Mouse (Mus musculus) olfactory bulb, adult 2 months (tissue): ENCODE data around the gene Naa10. TPM values are rescaled to one million over a fixed set of nuclear protein-coding genes. Genes with fewer than 3 reads are reported as not detected.

Experiments
- H3K27ac ChIP-seq: fragments of 200-500 bp; 2 replicates; pipeline ENCODE4 v1.5.1; 2012; ENCODE audit warnings: low read depth, low read length; ENCODE audit not compliant: insufficient read depth
- H3K4me1 ChIP-seq: fragments of 200-500 bp; 2 replicates; pipeline ENCODE4 v1.6.1; 2012; ENCODE audit warnings: low read length; ENCODE audit not compliant: control insufficient read depth, insufficient read depth
- H3K4me3 ChIP-seq: fragments of 200-500 bp; 2 replicates; pipeline ENCODE4 v1.5.1; 2012; ENCODE audit warnings: mild to moderate bottlenecking, low read depth, low read length, moderate library complexity; ENCODE audit not compliant: insufficient read depth
- CTCF ChIP-seq: fragments of 200-500 bp; IDR thresholded peaks from 2 replicates; pipeline ENCODE4 v1.5.1; 2012; ENCODE audit warnings: low read depth, mild to moderate bottlenecking, low read length, moderate library complexity; ENCODE audit not compliant: insufficient read depth
- POLR2A ChIP-seq: fragments of 200-500 bp; IDR thresholded peaks from 2 replicates; pipeline ENCODE4 v1.6.1; 2012; ENCODE audit warnings: mild to moderate bottlenecking, low read depth, low read length, moderate library complexity; ENCODE audit not compliant: insufficient read depth
- WGBS: fragments of 180-500 bp; shearing (Covaris S2); methylation state at CpG from one replicate; pipeline ENCODE4 v1.1.7; 2018; 5-methylcytosine and 5-hydroxymethylcytosine counted together
- polyA plus RNA-seq: library from polyadenylated mRNA; stranded (reverse); fragments of >200 nt; gene quantifications from 2 replicates; pipeline ENCODE4 v1.2.4, GENCODE M21; 2012; ENCODE audit warnings: low replicate concordance; ENCODE audit not compliant: missing spikeins, insufficient read depth, insufficient read length

Naa10 gene
- polyA plus RNA-seq, 1 experiment = not detected

DNA sequence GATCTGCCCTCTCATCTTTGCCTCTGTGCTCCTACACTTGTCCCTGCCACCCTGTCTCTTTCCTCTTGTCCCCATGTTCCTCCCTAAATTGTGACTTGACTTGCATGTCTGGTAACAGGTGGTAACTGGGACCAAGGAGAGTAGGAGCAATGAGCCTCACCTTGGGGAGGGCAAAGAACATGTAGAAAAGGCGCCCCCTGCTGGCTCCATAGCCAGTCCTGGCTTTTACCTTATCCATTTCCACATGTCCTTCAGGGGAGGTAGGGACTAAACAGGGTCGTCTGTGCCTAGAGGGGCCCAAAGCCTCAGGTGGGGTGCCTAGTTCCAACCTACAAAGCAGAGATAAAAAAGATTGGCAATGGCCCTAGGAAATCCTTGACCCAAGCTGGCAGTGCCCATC lies 26.0 kb downstream of the Naa10 start, which contains the start of gene L1cam:
Gene L1cam (minus strand): TSS at position 387 of the 400 bp plus-strand sequence.
- no peak within 1 kb of the TSS for H3K27ac ChIP-seq
- no peak for TF ChIP-seq POLR2A
- TF ChIP-seq CTCF = peak; percentile 22; the same call in 1 of the 2 replicates
- no peaks in the 10 kb centered on the region for H3K4me1 ChIP-seq
- no peak within 1 kb of the TSS for H3K4me3 ChIP-seq
- WGBS = 18% methylated on average over 2 of the region's 2 CpGs

DNA sequence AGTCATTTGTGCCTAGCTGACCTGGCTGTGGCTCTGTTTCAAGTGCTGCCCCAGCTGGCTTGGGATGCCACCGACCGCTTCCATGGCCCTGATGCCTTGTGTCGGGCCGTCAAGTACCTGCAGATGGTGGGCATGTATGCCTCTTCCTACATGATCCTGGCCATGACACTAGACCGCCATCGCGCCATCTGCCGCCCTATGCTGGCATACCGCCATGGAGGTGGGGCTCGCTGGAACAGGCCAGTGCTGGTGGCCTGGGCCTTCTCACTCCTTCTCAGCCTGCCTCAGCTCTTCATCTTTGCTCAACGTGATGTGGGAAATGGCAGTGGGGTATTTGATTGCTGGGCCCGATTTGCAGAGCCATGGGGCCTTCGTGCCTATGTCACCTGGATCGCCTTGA lies 28.9 kb downstream of the Naa10 start:
- H3K4me3 ChIP-seq = no peak overlapping the region
- H3K27ac ChIP-seq = no peak overlapping the region
- H3K4me1 ChIP-seq = no peaks in the 10 kb centered on the region
- no peak for TF ChIP-seq CTCF
- no peak for TF ChIP-seq POLR2A
- WGBS = 92% methylated on average over 14 of the region's 14 CpGs

DNA sequence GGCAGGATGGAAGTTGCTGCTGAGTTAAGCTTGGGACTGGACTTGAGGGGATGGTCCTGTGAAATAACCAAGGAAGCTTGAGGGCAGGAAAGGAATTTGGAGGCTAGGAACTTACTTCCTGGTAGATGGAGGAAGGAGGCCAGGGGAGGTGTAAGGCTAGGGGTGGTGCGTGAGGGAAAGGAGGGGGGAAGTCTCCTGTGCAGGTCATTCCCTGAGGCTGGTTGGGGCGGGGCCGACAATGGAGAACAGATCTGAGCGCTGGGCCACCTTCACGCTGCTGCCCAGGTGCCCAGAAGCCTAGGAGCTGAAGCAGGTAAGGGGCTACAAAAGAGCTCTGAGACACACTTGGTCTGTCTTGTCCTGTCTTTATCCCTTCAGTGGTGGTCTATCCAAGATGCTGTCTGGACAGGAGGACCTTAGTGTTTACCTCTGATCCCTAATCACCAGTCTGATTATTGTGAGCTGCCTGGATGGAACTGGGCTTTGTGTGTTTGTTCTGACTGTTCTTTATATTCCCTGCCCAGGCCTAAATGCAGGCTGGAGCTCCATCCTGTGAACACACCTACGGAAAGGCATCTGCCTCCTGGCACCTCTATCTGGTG lies 30.1 kb downstream of the Naa10 start, which contains the start of gene Avpr2:
Gene Avpr2 (plus strand): TSS at position 552 of the 602 bp plus-strand sequence.
- TF ChIP-seq CTCF = no peak
- TF ChIP-seq POLR2A = no peak
- Histone ChIP-seq H3K4me3 (no peak within 1 kb of the TSS), H3K27ac (no peak within 1 kb of the TSS), H3K4me1 (no peaks in the 10 kb centered on the region)
- 90% methylated on average over 6 of the region's 6 CpGs for WGBS

DNA sequence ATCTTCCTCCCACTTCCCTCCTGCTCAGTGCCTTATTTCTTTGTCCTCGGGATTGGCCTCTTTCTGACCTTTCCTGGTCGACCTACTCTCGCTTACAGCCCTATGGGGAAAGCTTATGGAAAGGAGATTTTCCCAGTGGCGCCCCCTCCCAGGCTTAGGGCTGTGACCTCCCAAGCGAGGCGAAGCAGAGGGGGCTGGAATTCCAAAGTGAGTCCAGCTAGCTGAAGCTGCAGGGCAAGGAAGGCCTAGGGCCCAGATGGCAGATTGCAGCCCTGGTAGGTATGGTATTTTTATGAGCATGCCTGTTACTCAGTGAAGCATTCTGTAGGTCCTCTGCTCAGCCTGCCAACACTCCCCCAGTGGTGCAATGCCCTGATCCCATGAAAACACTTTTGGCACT lies 40.3 kb downstream of the Naa10 start:
- H3K4me1 ChIP-seq = peaks cover 3% of the 10 kb centered on the region; the same call in 1 of the 2 replicates
- H3K4me3 ChIP-seq = no peak overlapping the region
- H3K27ac ChIP-seq = no peak overlapping the region
- WGBS = 46% methylated on average over 6 of the region's 6 CpGs
- TF ChIP-seq CTCF (no peak), POLR2A (no peak)

DNA sequence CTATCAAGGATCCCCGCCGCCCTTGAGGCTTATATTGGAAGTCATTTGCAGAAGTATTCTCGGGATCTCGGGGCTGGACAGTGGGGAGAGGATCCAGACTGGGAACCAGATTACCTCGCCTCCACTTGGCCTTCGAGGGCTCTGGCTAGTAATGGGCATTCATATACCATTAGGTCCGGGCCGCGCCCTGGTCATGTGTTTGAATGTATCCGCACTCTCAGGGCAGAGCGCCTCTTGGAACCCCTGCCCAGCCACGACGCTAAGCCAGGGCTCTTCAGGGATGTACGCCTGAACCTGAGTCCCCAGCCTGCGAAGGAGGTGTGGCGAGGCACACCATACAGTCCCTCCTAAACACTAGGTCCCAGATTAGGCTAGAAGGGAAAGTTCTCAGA lies 40.7 kb downstream of the Naa10 start:
- WGBS = 37% methylated on average over 16 of the region's 16 CpGs
- TF ChIP-seq POLR2A = no peak
- TF ChIP-seq CTCF = no peak
- Histone ChIP-seq H3K27ac (no peak overlapping the region), H3K4me3 (peak overlapping the region; percentile 76), H3K4me1 (peaks cover 3% of the 10 kb centered on the region; the same call in 1 of the 2 replicates)

DNA sequence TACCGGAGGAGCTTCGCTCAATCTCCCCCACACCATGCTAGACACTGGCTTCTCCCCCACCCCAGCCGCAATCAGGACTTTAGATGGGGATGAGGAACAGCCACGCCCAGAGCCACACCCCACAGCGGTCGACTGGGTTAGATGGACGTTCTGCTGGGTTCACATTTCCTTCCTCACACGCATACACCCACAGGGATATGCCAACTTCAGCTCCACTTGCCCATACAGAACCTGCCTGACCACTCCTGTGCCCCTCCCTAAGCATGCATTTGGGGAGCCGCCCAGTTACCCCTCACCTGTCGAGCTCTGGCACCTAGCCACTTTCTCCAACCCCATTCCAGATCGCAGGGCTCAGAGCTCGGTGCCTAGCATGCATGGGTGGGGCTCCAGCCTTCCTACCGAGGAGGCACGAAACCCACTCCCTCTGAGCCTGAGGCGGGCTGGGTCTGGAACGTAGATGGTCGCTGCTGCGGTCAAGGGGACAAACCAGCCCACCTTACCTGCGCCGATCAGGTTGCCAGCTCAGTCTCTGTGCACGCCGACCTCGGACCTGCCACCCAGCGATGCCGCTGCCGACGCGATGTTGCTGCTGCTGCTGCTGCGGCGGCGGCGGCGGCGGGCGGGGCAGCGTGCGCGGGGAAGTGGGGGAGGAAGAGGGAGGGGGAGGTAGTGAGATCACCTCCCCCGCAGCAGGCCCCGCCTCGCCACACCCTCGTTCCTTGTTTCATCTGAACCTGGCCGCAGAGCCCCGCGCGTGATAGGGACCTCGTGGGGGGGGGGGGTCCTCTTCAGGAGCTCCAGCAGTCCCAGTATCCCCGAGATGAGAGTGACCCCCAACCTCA lies 41.3 kb downstream of the Naa10 start:
- Histone ChIP-seq H3K27ac (no peak overlapping the region), H3K4me1 (peaks cover 3% of the 10 kb centered on the region; the same call in 1 of the 2 replicates), H3K4me3 (peak overlapping the region; percentile 76)
- TF ChIP-seq POLR2A (no peak), CTCF (no peak)
- WGBS = 15% methylated on average over 37 of the region's 48 CpGs

DNA sequence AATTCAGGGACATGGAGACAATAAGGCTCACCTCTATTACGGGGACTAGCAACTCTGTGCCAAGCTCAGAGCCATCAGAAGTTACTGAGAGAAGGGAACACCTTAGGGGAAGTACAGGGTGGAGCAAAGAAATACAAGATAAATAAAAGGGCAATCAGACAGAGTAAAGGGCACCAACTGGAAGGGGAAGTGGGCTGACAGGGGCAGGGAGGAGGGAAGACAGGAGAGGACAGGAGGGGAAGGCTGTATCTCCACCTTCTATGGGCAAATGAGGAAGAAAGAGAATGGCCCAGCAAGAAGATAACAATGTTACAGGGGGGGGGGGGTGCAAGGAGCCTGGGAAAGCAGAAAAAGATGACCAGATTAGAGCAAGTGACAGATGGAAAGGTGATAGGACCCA lies 44.7 kb downstream of the Naa10 start:
- no peak for TF ChIP-seq POLR2A
- no peak for TF ChIP-seq CTCF
- Histone ChIP-seq H3K27ac (no peak overlapping the region), H3K4me3 (no peak overlapping the region), H3K4me1 (peaks cover 3% of the 10 kb centered on the region; the same call in 1 of the 2 replicates)
- 81% methylated on average over 1 of the region's 1 CpGs for WGBS

DNA sequence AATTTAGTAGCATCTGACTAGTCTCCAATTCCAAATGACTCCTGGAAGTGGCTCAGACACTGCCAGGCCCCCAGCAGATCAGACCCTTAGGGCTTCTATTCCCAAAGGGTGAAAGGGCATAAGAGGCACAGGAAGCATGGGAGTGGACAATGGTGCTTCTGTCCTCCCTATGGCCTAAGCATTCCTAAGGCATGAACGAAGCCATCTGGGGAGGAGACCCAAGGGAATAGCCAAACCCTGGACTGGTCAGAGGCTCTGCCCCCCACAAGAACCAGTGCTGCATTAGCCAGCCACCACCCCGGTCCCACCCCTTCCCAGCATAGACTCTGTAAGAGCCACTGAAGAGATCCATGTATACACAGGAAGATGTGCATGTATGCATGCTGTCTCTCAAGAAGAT lies 45.9 kb downstream of the Naa10 start:
- H3K4me3 ChIP-seq = no peak overlapping the region
- no peaks in the 10 kb centered on the region for H3K4me1 ChIP-seq
- 52% methylated on average over 2 of the region's 2 CpGs for WGBS
- H3K27ac ChIP-seq = no peak overlapping the region
- TF ChIP-seq POLR2A = no peak
- no peak for TF ChIP-seq CTCF

DNA sequence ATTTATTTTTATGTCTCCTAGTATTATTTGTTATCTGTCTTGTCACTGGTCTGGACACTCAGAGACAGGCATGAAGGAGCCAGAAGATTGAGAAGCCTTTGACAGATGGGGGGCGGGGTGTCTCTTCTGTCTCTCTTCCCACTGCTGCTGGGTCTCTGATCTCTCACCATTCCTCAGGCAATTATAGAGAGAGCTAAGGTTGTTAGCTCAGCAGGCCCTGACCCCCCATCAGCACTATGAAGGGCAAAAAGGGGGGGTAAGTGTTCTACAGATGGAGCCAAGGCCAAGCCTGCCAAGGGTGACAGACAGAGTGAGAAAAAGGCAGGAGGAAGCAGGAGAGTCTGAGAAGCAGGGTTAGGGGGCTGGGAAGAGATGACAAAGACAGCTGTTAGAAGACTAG lies 49.8 kb downstream of the Naa10 start:
- H3K4me3 ChIP-seq = no peak overlapping the region
- no peak for TF ChIP-seq POLR2A
- no peak for TF ChIP-seq CTCF
- no peak overlapping the region for H3K27ac ChIP-seq
- 81% methylated on average over 1 of the region's 1 CpGs for WGBS
- peaks cover 3% of the 10 kb centered on the region; the same call in 1 of the 2 replicates for H3K4me1 ChIP-seq
